Comparison of ENCODE assay signal across 7 mouse cellular contexts in genomic region chr9:120733681-120734465, GRCm38 (mm10).
DNase-seq lines count a peak whose midpoint lies in the region; ATAC-seq and TF ChIP-seq lines count a peak whose summit lies in the region.

No protein-coding gene starts in this region.

- peaks cover 52% of the 10 kb centered on the region for H3K4me1 ChIP-seq in forebrain, embryonic 10.5 days
- H3K4me1 ChIP-seq in intestine, embryonic 14.5 days (replicated peaks; ENCODE audit: control insufficient read depth, insufficient read depth, low read length) = peaks cover 27% of the 10 kb centered on the region
- peaks cover 5% of the 10 kb centered on the region; the same call in 1 of the 2 replicates for H3K4me1 ChIP-seq in lung, postnatal 0 days (ENCODE audit: insufficient read depth, low read depth, low read length)

- H3K9ac ChIP-seq in intestine, embryonic 14.5 days (ENCODE audit: low read length) = no peak overlapping the region
- no peak overlapping the region for H3K9ac ChIP-seq in lung, postnatal 0 days (replicated peaks; ENCODE audit: low read depth)

- no peaks in the 10 kb centered on the region for H3K9me3 ChIP-seq in forebrain, embryonic 10.5 days
- H3K9me3 ChIP-seq in intestine, embryonic 14.5 days (ENCODE audit: control insufficient read depth, low read length) = no peaks in the 10 kb centered on the region
- no peaks in the 10 kb centered on the region for H3K9me3 ChIP-seq in lung, postnatal 0 days (ENCODE audit: low read length)

- peaks cover 20% of the 10 kb centered on the region for H3K27me3 ChIP-seq in forebrain, embryonic 10.5 days (ENCODE audit: poor library complexity, severe bottlenecking)
- H3K27me3 ChIP-seq in intestine, embryonic 14.5 days (replicated peaks; ENCODE audit: control insufficient read depth, insufficient read depth, low read length) = no peaks in the 10 kb centered on the region
- no peaks in the 10 kb centered on the region for H3K27me3 ChIP-seq in lung, postnatal 0 days (replicated peaks; ENCODE audit: insufficient read depth, low read length)

- TF ChIP-seq EP300 in lung, postnatal 0 days (IDR thresholded peaks at IDR 0.05) = peak; percentile 38; the same call in 1 of the 2 replicates

- peak; percentile 4 for DNase-seq in thymus, postnatal 14 days
- DNase-seq in thymus, postnatal 10 days (ENCODE audit: low spot score in 2 of 2) = no peak
- peak; percentile 21 for DNase-seq in forebrain, embryonic 10.5 days (ENCODE audit: extremely low spot score, low spot score)
- peak; percentile 57 for DNase-seq in intestine, embryonic 14.5 days (ENCODE audit: low spot score)
- DNase-seq in lung, postnatal 0 days (ENCODE audit: low spot score) = peak; percentile 68
- no peak for DNase-seq in spleen, postnatal 36 days (ENCODE audit: low spot score in 2 of 2)

- TF ChIP-seq CTCF in lung, postnatal 0 days (IDR thresholded peaks at IDR 0.05) = peak; percentile 71

- ATAC-seq in intestine, embryonic 14.5 days (replicated peaks; ENCODE audit: low FRiP score, low TSS enrichment, low read depth) = no peak
- peak; percentile 81 for ATAC-seq in lung, postnatal 0 days
- no peak for ATAC-seq in erythroblast, adult 5-6 weeks (replicated peaks; ENCODE audit: low FRiP score, poor library complexity, severe bottlenecking)

- no peak overlapping the region for H3K4me2 ChIP-seq in intestine, embryonic 14.5 days (ENCODE audit: low read length)
- H3K4me2 ChIP-seq in lung, postnatal 0 days (replicated peaks; ENCODE audit: low read depth, low read length) = no peak overlapping the region

- H3K4me3 ChIP-seq in forebrain, embryonic 10.5 days = no peak overlapping the region
- H3K4me3 ChIP-seq in intestine, embryonic 14.5 days (ENCODE audit: low read depth, low read length) = no peak overlapping the region
- H3K4me3 ChIP-seq in lung, postnatal 0 days (ENCODE audit: low read depth, low read length) = no peak overlapping the region

- peak overlapping the region; percentile 76 for H3K27ac ChIP-seq in forebrain, embryonic 10.5 days
- no peak overlapping the region for H3K27ac ChIP-seq in intestine, embryonic 14.5 days (ENCODE audit: low read depth)
- peak overlapping the region; percentile 39 for H3K27ac ChIP-seq in lung, postnatal 0 days (ENCODE audit: low read length)

- 44% methylated on average over 11 of the region's 11 CpGs for WGBS in forebrain, embryonic 10.5 days
- WGBS in intestine, embryonic 14.5 days = 49% methylated on average over 11 of the region's 11 CpGs
- WGBS in lung, postnatal 0 days = 45% methylated on average over 11 of the region's 11 CpGs

- H3K36me3 ChIP-seq in forebrain, embryonic 10.5 days (replicated peaks) = no peaks in the 10 kb centered on the region
- no peaks in the 10 kb centered on the region for H3K36me3 ChIP-seq in intestine, embryonic 14.5 days (ENCODE audit: control insufficient read depth, insufficient read depth, low read length)
- H3K36me3 ChIP-seq in lung, postnatal 0 days (ENCODE audit: insufficient read depth, low read length) = no peaks in the 10 kb centered on the region

Comparison
In these comparisons a context has a peak if more than half of its experiments do, and no peak if none do; other contexts are left out.
1. DNase-seq: peak in thymus, postnatal 14 days (single experiment), forebrain, embryonic 10.5 days (single experiment), intestine, embryonic 14.5 days (single experiment) and lung, postnatal 0 days (single experiment); none in thymus, postnatal 10 days (0 of 2) and spleen, postnatal 36 days (0 of 2).